ENCODE assay signal across 11 mouse cellular contexts in the genomic region with DNA sequence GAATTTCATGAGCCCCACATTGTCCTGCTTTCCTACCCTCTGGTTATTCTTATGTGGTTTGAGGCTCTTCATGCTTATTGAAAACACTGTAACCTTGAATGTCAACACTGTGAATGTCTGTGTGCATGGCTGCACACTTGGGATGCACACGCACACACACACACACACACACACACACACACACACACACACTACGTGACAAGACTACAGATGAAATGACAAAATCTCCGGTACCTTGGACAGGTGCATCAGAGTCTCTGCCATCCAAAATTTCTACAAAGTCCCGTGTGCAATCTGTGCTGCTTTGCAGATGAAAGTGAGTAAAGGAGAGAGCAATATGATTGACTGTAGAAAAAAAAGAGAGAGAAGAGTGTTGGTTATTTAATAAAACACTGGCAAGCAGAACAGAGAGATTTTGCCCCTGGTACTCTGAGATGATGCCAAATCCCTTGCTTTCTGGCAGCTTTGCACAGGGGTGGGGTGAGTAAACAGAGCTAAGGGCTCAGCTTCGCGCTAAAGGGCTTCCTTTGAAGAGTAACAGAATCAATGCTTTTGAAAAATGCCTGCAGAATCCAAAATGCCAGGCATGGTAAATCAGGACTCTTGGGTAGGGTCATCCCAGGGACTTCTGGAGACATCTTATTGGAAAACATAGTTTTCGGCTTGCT.
DNase-seq lines count a peak whose midpoint lies in the region; ATAC-seq and TF ChIP-seq lines count a peak whose summit lies in the region.
"Had no signal": no experiment of that assay in that cellular context is flagged by ENCODE, and none has a peak within 500 bp of the region (broad histone marks: within the 10 kb centered on the region; RNA-seq: fewer than 3 reads in every experiment).

No protein-coding gene starts in this region.

- no peaks in the 10 kb centered on the region for H3K9me3 ChIP-seq in forebrain, postnatal 0 days (ENCODE audit: low read length)
- no peaks in the 10 kb centered on the region for H3K9me3 ChIP-seq in midbrain, embryonic 16.5 days (replicated peaks; ENCODE audit: control insufficient read depth, low read length, poor library complexity, severe bottlenecking)
- H3K9me3 ChIP-seq: heart, embryonic 12.5 days had no signal

- no peaks in the 10 kb centered on the region for H3K36me3 ChIP-seq in forebrain, postnatal 0 days (ENCODE audit: insufficient read depth)
- no peaks in the 10 kb centered on the region for H3K36me3 ChIP-seq in midbrain, embryonic 16.5 days (ENCODE audit: control insufficient read depth, insufficient read depth, low read length)
- H3K36me3 ChIP-seq: heart, embryonic 12.5 days had no signal

- H3K27me3 ChIP-seq in forebrain, postnatal 0 days (ENCODE audit: insufficient read depth, low read length): no peaks in the 10 kb centered on the region
- H3K27me3 ChIP-seq in midbrain, embryonic 16.5 days (ENCODE audit: control insufficient read depth, insufficient read depth, low read depth, low read length): no peaks in the 10 kb centered on the region
- H3K27me3 ChIP-seq: heart, embryonic 12.5 days; Patski had no signal

- no peaks in the 10 kb centered on the region for H3K4me1 ChIP-seq in forebrain, postnatal 0 days (ENCODE audit: insufficient read depth)
- peaks cover 17% of the 10 kb centered on the region for H3K4me1 ChIP-seq in midbrain, embryonic 16.5 days (ENCODE audit: control insufficient read depth, insufficient read depth, low read length)

- 0 out of 2 replicates have a peak overlapping the region, but pooled peaks have one; percentile 3 for H3K4me2 ChIP-seq in forebrain, postnatal 0 days (ENCODE audit: low read depth)
- peak overlapping the region; percentile 30; the same call in 1 of the 2 replicates for H3K4me2 ChIP-seq in midbrain, embryonic 16.5 days (ENCODE audit: low read length)
- H3K4me2 ChIP-seq: heart, embryonic 12.5 days had no signal

- 35% methylated on average over 7 of the region's 7 CpGs for WGBS in forebrain, postnatal 0 days
- WGBS in midbrain, embryonic 16.5 days: 41% methylated on average over 7 of the region's 7 CpGs

- H3K27ac ChIP-seq in forebrain, postnatal 0 days (ENCODE audit: low read depth, low read length): no peak overlapping the region
- H3K27ac ChIP-seq in midbrain, embryonic 16.5 days (ENCODE audit: low read length): peak overlapping the region; percentile 67

- peak; percentile 52 for DNase-seq in adrenal gland, postnatal 14 days
- DNase-seq in adrenal gland, postnatal 4 days (ENCODE audit: low spot score in 2 of 2): no peak
- DNase-seq in layer of hippocampus, adult 9-11 months: peak; percentile 2
- DNase-seq in layer of hippocampus, adult 9-10 months (ENCODE audit: low spot score): no peak
- peak; percentile 48 for DNase-seq in forebrain, postnatal 0 days
- no peak for DNase-seq in gastrocnemius, postnatal 25 days
- DNase-seq in urinary bladder, adult 2 months (ENCODE audit: low spot score): no peak
- DNase-seq: cerebellum, adult 11-12 months had no signal

- H3K9ac ChIP-seq in forebrain, postnatal 0 days: no peak overlapping the region
- no peak overlapping the region for H3K9ac ChIP-seq in midbrain, embryonic 16.5 days (ENCODE audit: low read depth, low read length)
- H3K9ac ChIP-seq: heart, embryonic 12.5 days had no signal

- no peak for TF ChIP-seq CTCF in forebrain, postnatal 0 days (IDR thresholded peaks at IDR 0.05; ENCODE audit: low read depth)

- no peak overlapping the region for H3K4me3 ChIP-seq in forebrain, postnatal 0 days (ENCODE audit: low read depth, low read length)
- H3K4me3 ChIP-seq in midbrain, embryonic 16.5 days (ENCODE audit: low read depth, low read length): no peak overlapping the region
- H3K4me3 ChIP-seq: heart, embryonic 12.5 days had no signal

- ATAC-seq in forebrain, postnatal 0 days: peak; percentile 69
- peak; percentile 87 for ATAC-seq in midbrain, embryonic 16.5 days
- ATAC-seq: Patski had no signal

Comparison
In these comparisons a context has a peak if more than half of its experiments do, and no peak if none do; other contexts are left out.
1. DNase-seq: peak in adrenal gland, postnatal 14 days (single experiment), layer of hippocampus, adult 9-11 months (single experiment) and forebrain, postnatal 0 days (single experiment); none in adrenal gland, postnatal 4 days (0 of 2), layer of hippocampus, adult 9-10 months (single experiment), gastrocnemius, postnatal 25 days (single experiment) and urinary bladder, adult 2 months (single experiment).